18 mouse cellular contexts compared by ENCODE assay signal in genomic region chr4:135518135-135518534, GRCm38 (mm10). TPM values are rescaled to one million over a fixed set of nuclear protein-coding genes. Genes with fewer than 3 reads are reported as not detected.
"Had no signal": no experiment of that assay in that cellular context is flagged by ENCODE, and none has a peak within 500 bp of the region (broad histone marks: within the 10 kb centered on the region; RNA-seq: fewer than 3 reads in every experiment).

No protein-coding gene starts in this region.

- DNase-seq: kidney, adult 18-20 months; kidney, postnatal 10 days; kidney, postnatal 4 days; lung, adult 2 months; lung, postnatal 36 days; midbrain, embryonic 14.5 days; right cerebral cortex, adult 18-20 months; right cerebral cortex, postnatal 25 days; thymus, postnatal 4 days had no signal

- H3K9me3 ChIP-seq: limb, embryonic 10.5 days; neural tube, embryonic 15.5 days; stomach, embryonic 15.5 days had no signal

- H3K9ac ChIP-seq: liver, embryonic 14.5 days; neural tube, embryonic 15.5 days; stomach, embryonic 15.5 days had no signal

- H3K4me3 ChIP-seq: layer of hippocampus, adult 2 months; left cerebral cortex, adult 2 months; limb, embryonic 10.5 days; myocyte; neural tube, embryonic 15.5 days; stomach, embryonic 15.5 days had no signal

- H3K4me2 ChIP-seq: neural tube, embryonic 15.5 days; stomach, embryonic 15.5 days had no signal

- H3K27ac ChIP-seq: layer of hippocampus, adult 2 months; left cerebral cortex, adult 2 months; limb, embryonic 10.5 days; liver, embryonic 14.5 days; neural tube, embryonic 15.5 days; stomach, embryonic 15.5 days had no signal

- H3K27me3 ChIP-seq: stomach, embryonic 15.5 days had no signal

- H3K36me3 ChIP-seq: limb, embryonic 10.5 days; neural tube, embryonic 15.5 days; stomach, embryonic 15.5 days had no signal

- H3K4me1 ChIP-seq: limb, embryonic 10.5 days; neural tube, embryonic 15.5 days; stomach, embryonic 15.5 days had no signal

- ATAC-seq: lung, postnatal 0 days had no signal

RNA-seq across cellular contexts. Expression of gene Stpg1, which starts 23.5 kb away (rescaled TPM):
- polyA plus RNA-seq: limb, embryonic 10.5 days; myocyte had no signal

RNA-seq across cellular contexts. Expression of gene Grhl3, which starts 55.3 kb away (rescaled TPM):
- total RNA-seq: megakaryocyte progenitor cell, adult 5-6 weeks had no signal
